Mouse (Mus musculus): ENCODE measurements around the gene AC124108.1. TPM values are rescaled to one million over a fixed set of nuclear protein-coding genes. Genes with fewer than 3 reads are reported as not detected.
A peak's percentile ranks its signal among the peaks of the same experiment; 100 is the strongest.

The AC124108.1 gene
- polyA plus RNA-seq (2014; fragmentation: Nextera tagmentation; extraction: Ambion mirVana): 3.6 and 3.8 TPM in 2 replicates

DNA sequence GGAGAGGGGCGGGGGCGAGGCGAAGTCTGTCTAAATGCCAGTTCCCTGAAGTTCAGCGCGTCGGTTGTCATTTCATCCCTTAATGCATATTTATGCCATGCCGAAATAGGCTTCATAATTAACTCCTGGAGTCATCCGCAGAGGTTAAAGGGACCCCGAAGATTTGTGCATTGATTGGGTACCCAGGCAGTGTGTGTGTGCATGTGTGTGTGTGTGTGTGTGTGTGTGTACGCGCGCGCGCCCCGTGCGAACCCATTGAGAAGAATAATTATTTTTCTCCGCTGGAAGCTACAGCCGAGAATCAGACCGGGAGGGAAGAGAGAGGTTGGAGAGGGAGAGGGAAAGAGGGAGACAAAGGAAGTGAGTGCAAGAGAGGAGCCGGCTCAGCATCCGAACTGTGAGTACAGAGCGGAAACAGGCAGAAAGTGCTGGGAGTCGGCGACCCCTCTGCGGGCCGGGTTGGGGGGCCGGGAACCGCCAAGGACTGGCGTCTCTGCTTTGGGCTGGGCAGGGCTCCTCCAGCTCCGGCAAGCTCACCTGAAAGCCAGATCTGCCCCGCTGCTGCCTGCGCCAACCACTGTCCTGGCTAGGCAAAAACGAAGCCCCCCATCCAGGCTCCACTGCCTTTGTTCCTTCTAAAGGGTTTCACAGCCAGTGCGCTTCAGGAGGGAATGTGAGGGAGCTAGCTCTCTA lies at the start of gene AC124108.1, which contains the start of gene Lemd1:
Gene AC124108.1, plus strand, starts transcription at position 365 of the 693 bp plus-strand sequence.
Gene Lemd1, plus strand, starts transcription at position 339 of the 693 bp plus-strand sequence.
- Histone ChIP-seq H3K4me2 (ENCODE audit: low read depth, low read length) (peak within 1 kb of the TSS; percentile 68), H3K4me1 (ENCODE audit: control insufficient read depth, insufficient read depth, low read length) (peaks cover 40% of the 10 kb centered on the region), H3K9me3 (ENCODE audit: control insufficient read depth, low read length) (no peaks in the 10 kb centered on the region), H3K36me3 (ENCODE audit: control insufficient read depth, insufficient read depth, low read length) (no peaks in the 10 kb centered on the region), H3K9ac (replicated peaks; ENCODE audit: low read depth, low read length) (peak within 1 kb of the TSS; percentile 99), H3K4me3 (ENCODE audit: low read depth, low read length) (peak within 1 kb of the TSS; percentile 94), H3K27ac (ENCODE audit: low read depth, low read length) (peak within 1 kb of the TSS; percentile 99), H3K27me3 (ENCODE audit: control insufficient read depth, insufficient read depth, low read length) (no peaks in the 10 kb centered on the region)
- under 1% methylated on average over 34 of the region's 34 CpGs for WGBS
- peak; percentile 55 for ATAC-seq (ENCODE audit: low read depth)

DNA sequence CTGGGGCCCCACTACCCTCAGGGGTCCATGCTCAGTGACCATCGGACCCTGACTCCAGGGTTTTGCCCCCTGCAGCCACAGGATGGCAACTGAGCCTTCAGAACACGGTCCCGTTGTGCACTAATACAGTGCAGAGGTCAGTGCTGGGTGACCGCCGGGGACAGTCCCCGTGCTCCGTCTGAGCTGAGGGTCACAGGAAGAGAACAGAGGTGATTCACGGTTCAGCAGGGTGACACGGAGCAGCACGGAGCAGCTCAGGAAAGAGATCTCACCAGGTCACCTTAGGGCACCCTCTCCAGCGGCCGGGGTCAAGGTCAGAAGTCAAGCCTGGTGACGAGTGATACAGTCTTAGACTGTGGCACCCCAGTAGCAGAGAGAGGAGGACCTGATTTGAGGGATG lies 49.5 kb upstream of the AC124108.1 start:
- Histone ChIP-seq H3K4me2 (ENCODE audit: low read depth, low read length) (no peak overlapping the region), H3K36me3 (ENCODE audit: control insufficient read depth, insufficient read depth, low read length) (no peaks in the 10 kb centered on the region), H3K27me3 (ENCODE audit: control insufficient read depth, insufficient read depth, low read length) (0 out of 2 replicates have a peak, but pooled peaks cover 7% of the 10 kb centered on the region), H3K4me1 (ENCODE audit: control insufficient read depth, insufficient read depth, low read length) (peaks cover 11% of the 10 kb centered on the region; the same call in 1 of the 2 replicates), H3K4me3 (ENCODE audit: low read depth, low read length) (no peak overlapping the region), H3K9ac (replicated peaks; ENCODE audit: low read depth, low read length) (no peak overlapping the region), H3K9me3 (ENCODE audit: control insufficient read depth, low read length) (no peaks in the 10 kb centered on the region), H3K27ac (ENCODE audit: low read depth, low read length) (no peak overlapping the region)
- ATAC-seq (ENCODE audit: low read depth): no peak
- 75% methylated on average over 13 of the region's 13 CpGs for WGBS

DNA sequence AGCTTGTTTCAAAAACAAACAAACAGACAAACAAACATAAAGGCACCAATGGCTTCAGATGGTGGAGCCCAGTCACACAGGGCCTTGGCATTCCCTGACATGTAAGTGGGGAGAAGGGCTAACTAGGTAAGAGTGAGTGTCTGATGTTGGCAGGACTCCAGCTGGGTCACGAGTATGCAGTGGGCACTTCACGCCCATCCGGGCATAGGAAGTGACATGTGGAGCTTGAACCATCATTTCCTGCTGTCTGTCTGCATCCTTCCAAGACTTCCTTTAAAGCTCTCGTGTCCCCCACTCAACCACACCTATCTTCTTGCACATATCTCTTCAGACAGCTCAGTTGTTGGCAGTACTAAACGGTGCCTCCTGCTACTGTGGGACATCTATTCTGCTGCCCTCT lies 48.2 kb upstream of the AC124108.1 start:
- no peak overlapping the region for H3K4me2 ChIP-seq (ENCODE audit: low read depth, low read length)
- peaks cover 11% of the 10 kb centered on the region; the same call in 1 of the 2 replicates for H3K4me1 ChIP-seq (ENCODE audit: control insufficient read depth, insufficient read depth, low read length)
- 0 out of 2 replicates have a peak, but pooled peaks cover 5% of the 10 kb centered on the region for H3K27me3 ChIP-seq (ENCODE audit: control insufficient read depth, insufficient read depth, low read length)
- no peak for ATAC-seq (ENCODE audit: low read depth)
- no peaks in the 10 kb centered on the region for H3K36me3 ChIP-seq (ENCODE audit: control insufficient read depth, insufficient read depth, low read length)
- 76% methylated on average over 5 of the region's 5 CpGs for WGBS
- H3K9ac ChIP-seq (replicated peaks; ENCODE audit: low read depth, low read length): no peak overlapping the region
- H3K27ac ChIP-seq (ENCODE audit: low read depth, low read length): no peak overlapping the region
- H3K4me3 ChIP-seq (ENCODE audit: low read depth, low read length): no peak overlapping the region
- no peaks in the 10 kb centered on the region for H3K9me3 ChIP-seq (ENCODE audit: control insufficient read depth, low read length)

- peaks cover 11% of the 10 kb centered on the region; the same call in 1 of the 2 replicates for H3K4me1 ChIP-seq (ENCODE audit: control insufficient read depth, insufficient read depth, low read length)
- no peak overlapping the region for H3K27ac ChIP-seq (ENCODE audit: low read depth, low read length)
- no peaks in the 10 kb centered on the region for H3K36me3 ChIP-seq (ENCODE audit: control insufficient read depth, insufficient read depth, low read length)
- 68% methylated on average over 4 of the region's 4 CpGs for WGBS
- H3K9me3 ChIP-seq (ENCODE audit: control insufficient read depth, low read length): no peaks in the 10 kb centered on the region
- H3K4me3 ChIP-seq (ENCODE audit: low read depth, low read length): no peak overlapping the region
- no peak for ATAC-seq (ENCODE audit: low read depth)
- H3K4me2 ChIP-seq (ENCODE audit: low read depth, low read length): no peak overlapping the region
- no peaks in the 10 kb centered on the region for H3K27me3 ChIP-seq (ENCODE audit: control insufficient read depth, insufficient read depth, low read length)
- H3K9ac ChIP-seq (replicated peaks; ENCODE audit: low read depth, low read length): no peak overlapping the region
Measured at GRCm38 (mm10) chr1:132143730-132144129, 47.5 kb upstream of the AC124108.1 start.

GRCm38 (mm10) chr1:132144223-132144622 lies 47.0 kb upstream of the AC124108.1 start:
- Histone ChIP-seq H3K9me3 (ENCODE audit: control insufficient read depth, low read length) (no peaks in the 10 kb centered on the region), H3K36me3 (ENCODE audit: control insufficient read depth, insufficient read depth, low read length) (no peaks in the 10 kb centered on the region), H3K4me3 (ENCODE audit: low read depth, low read length) (no peak overlapping the region), H3K4me1 (ENCODE audit: control insufficient read depth, insufficient read depth, low read length) (peaks cover 6% of the 10 kb centered on the region; the same call in 1 of the 2 replicates), H3K27ac (ENCODE audit: low read depth, low read length) (no peak overlapping the region), H3K27me3 (ENCODE audit: control insufficient read depth, insufficient read depth, low read length) (no peaks in the 10 kb centered on the region), H3K4me2 (ENCODE audit: low read depth, low read length) (no peak overlapping the region), H3K9ac (replicated peaks; ENCODE audit: low read depth, low read length) (no peak overlapping the region)
- WGBS: 12% methylated on average over 2 of the region's 2 CpGs
- ATAC-seq (ENCODE audit: low read depth): peak; percentile 87

DNA sequence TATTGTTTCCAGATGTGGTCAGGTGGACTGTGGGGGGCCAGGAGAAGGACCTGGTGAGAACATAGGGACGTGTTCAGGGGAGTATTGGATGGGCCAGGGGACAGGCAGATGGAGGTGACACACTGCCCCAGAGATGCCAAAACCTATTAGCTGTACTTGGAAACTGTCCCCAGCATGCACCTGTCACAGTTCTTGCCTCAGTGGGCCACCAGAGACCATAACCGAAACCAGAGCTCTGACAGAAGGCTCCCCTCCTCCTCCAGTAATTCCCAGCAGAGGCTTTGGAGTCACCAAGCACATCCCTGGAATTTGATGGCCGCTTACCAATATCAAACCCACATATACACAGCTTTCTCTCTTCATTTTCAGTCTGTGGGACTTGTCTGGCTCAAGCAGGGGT lies 46.4 kb upstream of the AC124108.1 start:
- H3K27me3 ChIP-seq (ENCODE audit: control insufficient read depth, insufficient read depth, low read length): no peaks in the 10 kb centered on the region
- H3K4me2 ChIP-seq (ENCODE audit: low read depth, low read length): no peak overlapping the region
- H3K9ac ChIP-seq (replicated peaks; ENCODE audit: low read depth, low read length): no peak overlapping the region
- H3K4me1 ChIP-seq (ENCODE audit: control insufficient read depth, insufficient read depth, low read length): 0 out of 2 replicates have a peak, but pooled peaks cover 4% of the 10 kb centered on the region
- no peaks in the 10 kb centered on the region for H3K9me3 ChIP-seq (ENCODE audit: control insufficient read depth, low read length)
- no peaks in the 10 kb centered on the region for H3K36me3 ChIP-seq (ENCODE audit: control insufficient read depth, insufficient read depth, low read length)
- 69% methylated on average over 3 of the region's 3 CpGs for WGBS
- no peak for ATAC-seq (ENCODE audit: low read depth)
- no peak overlapping the region for H3K4me3 ChIP-seq (ENCODE audit: low read depth, low read length)
- H3K27ac ChIP-seq (ENCODE audit: low read depth, low read length): no peak overlapping the region

GRCm38 (mm10) chr1:132145973-132146685 lies 45.1 kb upstream of the AC124108.1 start:
- WGBS: 90% methylated on average over 8 of the region's 8 CpGs
- Histone ChIP-seq H3K4me2 (ENCODE audit: low read depth, low read length) (no peak overlapping the region), H3K27me3 (ENCODE audit: control insufficient read depth, insufficient read depth, low read length) (no peaks in the 10 kb centered on the region)

GRCm38 (mm10) chr1:132149410-132149809 lies 41.8 kb upstream of the AC124108.1 start:
- H3K36me3 ChIP-seq (ENCODE audit: control insufficient read depth, insufficient read depth, low read length): no peaks in the 10 kb centered on the region
- H3K9ac ChIP-seq (replicated peaks; ENCODE audit: low read depth, low read length): no peak overlapping the region
- H3K27ac ChIP-seq (ENCODE audit: low read depth, low read length): no peak overlapping the region
- H3K27me3 ChIP-seq (ENCODE audit: control insufficient read depth, insufficient read depth, low read length): no peaks in the 10 kb centered on the region
- no peaks in the 10 kb centered on the region for H3K4me1 ChIP-seq (ENCODE audit: control insufficient read depth, insufficient read depth, low read length)
- no peak overlapping the region for H3K4me3 ChIP-seq (ENCODE audit: low read depth, low read length)
- no peaks in the 10 kb centered on the region for H3K9me3 ChIP-seq (ENCODE audit: control insufficient read depth, low read length)
- ATAC-seq (ENCODE audit: low read depth): no peak
- H3K4me2 ChIP-seq (ENCODE audit: low read depth, low read length): no peak overlapping the region
- WGBS: 73% methylated on average over 2 of the region's 2 CpGs

More at GRCm38 (mm10) chr1:132145973-132146685, 45.1 kb upstream of the AC124108.1 start:
- Histone ChIP-seq H3K9ac (replicated peaks; ENCODE audit: low read depth, low read length) (no peak overlapping the region), H3K9me3 (ENCODE audit: control insufficient read depth, low read length) (no peaks in the 10 kb centered on the region), H3K4me3 (ENCODE audit: low read depth, low read length) (no peak overlapping the region), H3K36me3 (ENCODE audit: control insufficient read depth, insufficient read depth, low read length) (no peaks in the 10 kb centered on the region), H3K27ac (ENCODE audit: low read depth, low read length) (no peak overlapping the region), H3K4me1 (ENCODE audit: control insufficient read depth, insufficient read depth, low read length) (0 out of 2 replicates have a peak, but pooled peaks cover 4% of the 10 kb centered on the region)
- ATAC-seq (ENCODE audit: low read depth): no peak

GRCm38 (mm10) chr1:132150171-132150570 lies 41.1 kb upstream of the AC124108.1 start:
- Histone ChIP-seq H3K4me3 (ENCODE audit: low read depth, low read length) (no peak overlapping the region), H3K4me1 (ENCODE audit: control insufficient read depth, insufficient read depth, low read length) (no peaks in the 10 kb centered on the region), H3K36me3 (ENCODE audit: control insufficient read depth, insufficient read depth, low read length) (no peaks in the 10 kb centered on the region), H3K4me2 (ENCODE audit: low read depth, low read length) (no peak overlapping the region), H3K9me3 (ENCODE audit: control insufficient read depth, low read length) (no peaks in the 10 kb centered on the region), H3K27me3 (ENCODE audit: control insufficient read depth, insufficient read depth, low read length) (no peaks in the 10 kb centered on the region), H3K9ac (replicated peaks; ENCODE audit: low read depth, low read length) (no peak overlapping the region), H3K27ac (ENCODE audit: low read depth, low read length) (no peak overlapping the region)
- 61% methylated on average over 1 of the region's 1 CpGs for WGBS
- ATAC-seq (ENCODE audit: low read depth): no peak

All from neural tube, embryonic 14.5 days (tissue).